ENCODE assay signal across 8 mouse cellular contexts in genomic region chr7:80340793-80341192, GRCm38 (mm10). TPM values are rescaled to one million over a fixed set of nuclear protein-coding genes. Genes with fewer than 3 reads are reported as not detected.
DNase-seq lines count a peak whose midpoint lies in the region; ATAC-seq and TF ChIP-seq lines count a peak whose summit lies in the region.

TSS of gene Unc45a (minus strand) at chr7:80341005.

- intact Hi-C loops in gastrocnemius, adult 2 months (cut with DNase I) = no loop called here

- H3K4me3 ChIP-seq in gastrocnemius, adult 2 months = peak within 1 kb of the TSS; percentile 86
- H3K4me3 ChIP-seq in hindbrain, embryonic 15.5 days = peak within 1 kb of the TSS; percentile 59

- no peaks in the 10 kb centered on the region for H3K9me3 ChIP-seq in hindbrain, embryonic 15.5 days

- 2% methylated on average over 11 of the region's 11 CpGs for WGBS in hindbrain, embryonic 15.5 days

- DNase-seq in adrenal gland, adult (ENCODE audit: inconsistent age in 2 of 2, low spot score in 1 of 2) = peak; percentile 80 to 91
- DNase-seq in gastrocnemius, adult 2 months = peak; percentile 80
- peak; percentile 30 to 35 for DNase-seq in layer of hippocampus, postnatal 25 days (ENCODE audit: extremely low spot score in 1 of 2, low spot score in 1 of 2)
- DNase-seq in lung, postnatal 36 days = peak; percentile 88
- peak; percentile 76 for DNase-seq in right cerebral cortex, adult 18-20 months
- DNase-seq in urinary bladder, postnatal 25 days (ENCODE audit: low spot score) = peak; percentile 41

- peak; percentile 74 for TF ChIP-seq CTCF in gastrocnemius, adult 2 months (IDR thresholded peaks at IDR 0.05)

- no peaks in the 10 kb centered on the region for H3K27me3 ChIP-seq in hindbrain, embryonic 15.5 days

- peaks cover 14% of the 10 kb centered on the region for H3K36me3 ChIP-seq in hindbrain, embryonic 15.5 days

- H3K9ac ChIP-seq in hindbrain, embryonic 15.5 days = peak within 1 kb of the TSS; percentile 61

- peak within 1 kb of the TSS; percentile 90 for H3K4me2 ChIP-seq in hindbrain, embryonic 15.5 days

- peak within 1 kb of the TSS; percentile 95 for H3K27ac ChIP-seq in gastrocnemius, adult 2 months
- H3K27ac ChIP-seq in hindbrain, embryonic 15.5 days (replicated peaks) = peak within 1 kb of the TSS; percentile 88

- peak; percentile 64 for ATAC-seq in common myeloid progenitor, adult 5-6 weeks (replicated peaks; ENCODE audit: low read depth, poor library complexity, severe bottlenecking)
- ATAC-seq in hindbrain, embryonic 15.5 days (ENCODE audit: low FRiP score, low read depth) = peak; percentile 9; the same call in 1 of the 2 replicates

- peaks cover 50% of the 10 kb centered on the region for H3K4me1 ChIP-seq in hindbrain, embryonic 15.5 days (replicated peaks)

RNA-seq across cellular contexts. Expression of gene Unc45a, which starts in this region (rescaled TPM):
- total RNA-seq in common myeloid progenitor, adult 5-6 weeks (2017) = 15.3 and 15.8 TPM in 2 replicates
- 10 to 100 TPM; 12.3 to 12.7 TPM for total RNA-seq in gastrocnemius, adult 2 months (2021)
- 56.1 and 61.2 TPM in 2 replicates for polyA plus RNA-seq in hindbrain, embryonic 15.5 days (2015; fragmentation: Nextera tagmentation; extraction: Ambion mirVana)
- 10 to 100 TPM; 34.9 to 41.5 TPM for total RNA-seq in layer of hippocampus, postnatal 25 days (2021)

Comparison
In these comparisons a context has a peak if more than half of its experiments do, and no peak if none do; other contexts are left out.
1. Peak in every context shown above with its lines: DNase-seq, ATAC-seq, H3K4me3 ChIP-seq and H3K27ac ChIP-seq.
2. DNase-seq: peak in every context shown above with its lines; median percentile 88 in lung, postnatal 36 days; 86 in adrenal gland, adult; 80 in gastrocnemius, adult 2 months; 76 in right cerebral cortex, adult 18-20 months; 41 in urinary bladder, postnatal 25 days; 32 in layer of hippocampus, postnatal 25 days.